ENCODE assay signal across 8 mouse cellular contexts in the genomic region with DNA sequence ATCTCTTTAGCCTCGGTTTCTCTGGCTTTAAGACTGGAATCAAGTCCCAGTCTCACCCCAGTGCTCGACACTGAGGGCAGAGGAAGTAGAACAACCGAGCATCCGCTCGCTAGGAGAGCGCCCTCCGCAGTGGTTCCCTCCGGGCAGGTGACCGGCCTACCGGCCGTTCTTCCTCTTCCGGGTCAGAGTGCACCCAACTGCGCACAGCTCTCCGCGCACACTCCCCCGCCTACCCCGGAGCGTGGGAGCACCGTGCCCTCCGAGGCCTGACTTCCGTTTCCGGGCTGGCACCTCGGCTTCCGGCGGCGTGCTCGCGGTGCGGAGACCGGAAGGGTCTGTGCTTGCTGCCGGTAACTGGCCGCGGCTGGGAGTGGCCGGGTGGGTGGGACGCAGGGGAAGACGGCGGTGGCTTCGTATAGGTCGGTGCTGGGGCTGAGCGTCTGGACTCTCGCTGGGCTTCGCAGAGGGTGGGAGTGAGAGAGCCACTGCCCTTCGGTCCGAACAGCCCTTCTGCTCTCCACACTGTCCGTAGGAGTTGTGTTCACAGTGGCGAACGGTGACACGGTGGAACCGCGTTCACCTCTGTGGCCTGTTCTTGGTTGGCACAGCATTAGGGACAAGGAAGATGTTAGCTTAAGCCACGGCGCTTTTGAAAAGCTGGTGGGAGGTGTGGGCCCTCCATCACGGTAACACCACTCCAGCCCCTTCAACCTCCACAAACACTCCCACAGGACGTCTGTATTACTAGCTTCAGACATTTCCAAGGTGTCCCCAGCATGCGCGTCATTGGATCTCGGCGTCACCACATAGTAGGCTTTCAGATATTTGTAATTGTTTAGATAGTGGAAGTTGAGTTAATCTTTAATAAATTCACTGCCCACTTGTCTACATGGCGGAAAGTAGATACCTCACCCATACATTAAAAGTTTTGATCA. TPM values are rescaled to one million over a fixed set of nuclear protein-coding genes. Genes with fewer than 3 reads are reported as not detected.
A peak's percentile ranks its signal among the peaks of the same experiment; 100 is the strongest.
DNase-seq lines count a peak whose midpoint lies in the region; ATAC-seq and TF ChIP-seq lines count a peak whose summit lies in the region.

A gene (plus strand): TSS at position 185 of the 935 bp plus-strand sequence.

- peak within 1 kb of the TSS; percentile 85 for H3K9ac ChIP-seq in forebrain, embryonic 13.5 days
- H3K9ac ChIP-seq in liver, postnatal 0 days (replicated peaks): peak within 1 kb of the TSS; percentile 91
- H3K9ac ChIP-seq in neural tube, embryonic 14.5 days (replicated peaks; ENCODE audit: low read depth, low read length): peak within 1 kb of the TSS; percentile 62

- peak; percentile 72 for TF ChIP-seq EP300 in liver, postnatal 0 days (IDR thresholded peaks at IDR 0.05; ENCODE audit: low read depth)

- intact Hi-C loops in heart, postnatal 10 days (cut with DNase I): loop anchor here (2.0 kb wide), 2 partner anchors 30 to 260 kb away; a partner anchor contains a TSS

- peaks cover 42% of the 10 kb centered on the region for H3K36me3 ChIP-seq in E14TG2a.4 (ENCODE audit: insufficient read depth, low read length)
- peaks cover 22% of the 10 kb centered on the region for H3K36me3 ChIP-seq in forebrain, embryonic 13.5 days (ENCODE audit: poor library complexity, severe bottlenecking)
- H3K36me3 ChIP-seq in liver, postnatal 0 days (replicated peaks; ENCODE audit: insufficient read depth, low read length): peaks cover 13% of the 10 kb centered on the region
- peaks cover 10% of the 10 kb centered on the region for H3K36me3 ChIP-seq in neural tube, embryonic 14.5 days (ENCODE audit: control insufficient read depth, insufficient read depth, low read length)

- TF ChIP-seq CTCF in E14TG2a.4 (conservative IDR thresholded peaks at IDR 0.05; ENCODE audit: low read length): no peak
- TF ChIP-seq CTCF in liver, postnatal 0 days (IDR thresholded peaks at IDR 0.05; ENCODE audit: low read depth): no peak

- peak within 1 kb of the TSS; percentile 96 for H3K4me2 ChIP-seq in forebrain, embryonic 13.5 days
- peak within 1 kb of the TSS; percentile 79 for H3K4me2 ChIP-seq in liver, postnatal 0 days (ENCODE audit: low read depth, low read length)
- H3K4me2 ChIP-seq in neural tube, embryonic 14.5 days (ENCODE audit: low read depth, low read length): peak within 1 kb of the TSS; percentile 69

- H3K27me3 ChIP-seq in E14TG2a.4 (ENCODE audit: insufficient read depth, low read length): no peaks in the 10 kb centered on the region
- no peaks in the 10 kb centered on the region for H3K27me3 ChIP-seq in forebrain, embryonic 13.5 days
- H3K27me3 ChIP-seq in liver, postnatal 0 days (ENCODE audit: insufficient read depth, low read length): no peaks in the 10 kb centered on the region
- no peaks in the 10 kb centered on the region for H3K27me3 ChIP-seq in neural tube, embryonic 14.5 days (ENCODE audit: control insufficient read depth, insufficient read depth, low read length)

- H3K4me1 ChIP-seq in E14TG2a.4 (replicated peaks; ENCODE audit: low read depth, low read length): peaks cover 30% of the 10 kb centered on the region
- H3K4me1 ChIP-seq in forebrain, embryonic 13.5 days: peaks cover 24% of the 10 kb centered on the region
- peaks cover 29% of the 10 kb centered on the region for H3K4me1 ChIP-seq in liver, postnatal 0 days (ENCODE audit: insufficient read depth)
- peaks cover 13% of the 10 kb centered on the region for H3K4me1 ChIP-seq in neural tube, embryonic 14.5 days (ENCODE audit: control insufficient read depth, insufficient read depth, low read length)

- under 1% methylated on average over 59 of the region's 59 CpGs for WGBS in forebrain, embryonic 13.5 days
- WGBS in large intestine, adult 2 months: under 1% methylated on average over 59 of the region's 59 CpGs
- under 1% methylated on average over 59 of the region's 59 CpGs for WGBS in liver, postnatal 0 days (ENCODE audit: insufficient replicate concordance)
- under 1% methylated on average over 59 of the region's 59 CpGs for WGBS in neural tube, embryonic 14.5 days

- H3K9me3 ChIP-seq in E14TG2a.4 (ENCODE audit: low read length): no peaks in the 10 kb centered on the region
- no peaks in the 10 kb centered on the region for H3K9me3 ChIP-seq in forebrain, embryonic 13.5 days (replicated peaks)
- no peaks in the 10 kb centered on the region for H3K9me3 ChIP-seq in liver, postnatal 0 days (ENCODE audit: low read length)
- no peaks in the 10 kb centered on the region for H3K9me3 ChIP-seq in neural tube, embryonic 14.5 days (ENCODE audit: control insufficient read depth, low read length)

- peak; percentile 99 for ATAC-seq in forebrain, embryonic 13.5 days
- ATAC-seq in liver, postnatal 0 days: peak; percentile 96
- peak; percentile 100 for ATAC-seq in neural tube, embryonic 14.5 days (ENCODE audit: low read depth)

- H3K27ac ChIP-seq in forebrain, embryonic 13.5 days: peak within 1 kb of the TSS; percentile 89
- H3K27ac ChIP-seq in liver, postnatal 0 days (ENCODE audit: low read depth): peak within 1 kb of the TSS; percentile 91
- H3K27ac ChIP-seq in neural tube, embryonic 14.5 days (ENCODE audit: low read depth, low read length): peak within 1 kb of the TSS; percentile 88

- peak; percentile 96 for DNase-seq in c-Kit-positive CD71-positive TER-119-positive erythroid progenitor cells, embryonic 14.5 days (ENCODE audit: low spot score)
- DNase-seq in heart, postnatal 10 days: peak; percentile 98 to 99
- DNase-seq in large intestine, adult 2 months (ENCODE audit: low read depth, low spot score): no peak
- peak; percentile 98 for DNase-seq in liver, postnatal 0 days
- DNase-seq in testis, postnatal 10 days (ENCODE audit: low spot score): peak; percentile 98

- H3K4me3 ChIP-seq in E14TG2a.4 (replicated peaks; ENCODE audit: low read length): peak within 1 kb of the TSS; percentile 98
- peak within 1 kb of the TSS; percentile 80 for H3K4me3 ChIP-seq in forebrain, embryonic 13.5 days
- peak within 1 kb of the TSS; percentile 85 for H3K4me3 ChIP-seq in liver, postnatal 0 days (ENCODE audit: low read depth, low read length)
- peak within 1 kb of the TSS; percentile 70 for H3K4me3 ChIP-seq in neural tube, embryonic 14.5 days (ENCODE audit: low read depth, low read length)

RNA-seq across cellular contexts. Expression of the gene that starts here (rescaled TPM):
- polyA plus RNA-seq in forebrain, embryonic 13.5 days (2015; fragmentation: Nextera tagmentation; extraction: Ambion mirVana): 62.9 and 63.2 TPM in 2 replicates
- 10 to 100 TPM; 20.3 to 21.8 TPM for total RNA-seq in heart, postnatal 10 days (2021)
- 10.6 and 11.3 TPM in 2 replicates for polyA plus RNA-seq in large intestine, adult 2 months (2012; rRNA removed)
- polyA plus RNA-seq in liver, postnatal 0 days (2015; fragmentation: Nextera tagmentation; extraction: Ambion mirVana): 23.8 and 25.1 TPM in 2 replicates
- 46.6 and 47.2 TPM in 2 replicates for polyA plus RNA-seq in neural tube, embryonic 14.5 days (2014; fragmentation: Nextera tagmentation; extraction: Ambion mirVana)
